ENCODE assay signal across 22 mouse cellular contexts in the genomic region with DNA sequence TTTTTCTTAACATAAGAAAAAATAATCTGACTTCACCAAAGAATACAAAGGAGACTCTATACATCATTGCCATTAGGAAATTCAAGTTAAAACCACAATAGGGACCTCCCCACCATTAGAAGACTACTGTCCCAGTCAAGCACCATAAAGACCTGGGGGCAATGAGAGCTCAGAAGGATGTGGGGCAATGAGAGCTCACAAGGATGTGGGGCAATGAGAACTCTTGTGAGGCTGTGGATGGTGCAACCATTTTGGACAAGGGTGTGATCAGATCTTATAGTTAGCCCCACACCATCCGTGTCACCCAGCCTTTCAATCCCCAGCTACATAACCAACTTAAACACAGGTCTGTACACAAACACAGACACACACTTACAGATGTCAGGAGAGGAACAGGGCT. TPM values are rescaled to one million over a fixed set of nuclear protein-coding genes. Genes with fewer than 3 reads are reported as not detected.
"Had no signal": no experiment of that assay in that cellular context is flagged by ENCODE, and none has a peak within 500 bp of the region (broad histone marks: within the 10 kb centered on the region; RNA-seq: fewer than 3 reads in every experiment).

No protein-coding gene starts in this region.

- DNase-seq: kidney, adult 18-20 months; kidney, adult 9 months; kidney, postnatal 14 days; kidney, postnatal 4 days; layer of hippocampus, adult 9-11 months; liver, embryonic 13.5 days; lung, adult 2 months; lung, postnatal 14 days; lung, postnatal 4 days; midbrain, embryonic 14.5 days; retina, postnatal 1 day; right cerebral cortex, postnatal 25 days; thymus, adult 18-20 months; thymus, postnatal 25 days had no signal

- H3K9ac ChIP-seq: liver, embryonic 13.5 days; neural tube, embryonic 12.5 days; neural tube, embryonic 15.5 days had no signal

- H3K9me3 ChIP-seq: liver, embryonic 13.5 days; megakaryocyte, embryonic 14.5 days; neural tube, embryonic 12.5 days; neural tube, embryonic 15.5 days had no signal

- H3K27ac ChIP-seq: hindbrain, postnatal 0 days; liver, embryonic 13.5 days; neural tube, embryonic 12.5 days; neural tube, embryonic 15.5 days had no signal

- ATAC-seq: hindbrain, postnatal 0 days; inflammation-experienced regulatory T-cells, adult 6 months; intestine, embryonic 16.5 days had no signal

- H3K36me3 ChIP-seq: liver, embryonic 13.5 days; neural tube, embryonic 12.5 days; neural tube, embryonic 15.5 days had no signal

- H3K27me3 ChIP-seq: neural tube, embryonic 12.5 days; neural tube, embryonic 15.5 days had no signal

- H3K4me2 ChIP-seq: liver, embryonic 13.5 days; midbrain, embryonic 11.5 days; neural tube, embryonic 12.5 days; neural tube, embryonic 15.5 days had no signal

- H3K4me3 ChIP-seq: liver, embryonic 13.5 days; megakaryocyte, embryonic 14.5 days; neural tube, embryonic 12.5 days; neural tube, embryonic 15.5 days had no signal

- H3K4me1 ChIP-seq: neural tube, embryonic 12.5 days; neural tube, embryonic 15.5 days had no signal

RNA-seq across cellular contexts. Expression of a gene that starts 9.4 kb away (rescaled TPM):
- polyA plus RNA-seq: midbrain, embryonic 14.5 days; midbrain, postnatal 0 days had no signal

RNA-seq across cellular contexts. Expression of a gene that starts 23.0 kb away (rescaled TPM):
- polyA plus RNA-seq: lung, adult 2 months had no signal
